Mouse (Mus musculus): ENCODE measurements around the gene C530025M09Rik.

GRCm38 (mm10) chr2:149832301-149832700, 1.3 kb upstream of the C530025M09Rik start:
- TF ChIP-seq CTCF (conservative IDR thresholded peaks at IDR 0.05 in 1 of 2, IDR thresholded peaks at IDR 0.05 in 1 of 2; ENCODE audit: low read depth in 2 of 2, low read length in 2 of 2): no peak
- TF ChIP-seq POLR2A (IDR thresholded peaks at IDR 0.05; ENCODE audit: low read depth, low read length): no peak
- TF ChIP-seq KAT2A (IDR thresholded peaks at IDR 0.05; ENCODE audit: insufficient replicate concordance, low read length): no peak
- TF ChIP-seq ZKSCAN1 (IDR thresholded peaks at IDR 0.05; ENCODE audit: borderline replicate concordance, low read depth, low read length): no peak
- no peak for TF ChIP-seq MAZ (IDR thresholded peaks at IDR 0.05; ENCODE audit: low read depth, low read length)
- no peak for TF ChIP-seq USF1 (IDR thresholded peaks at IDR 0.05; ENCODE audit: low read depth, low read length)
- no peak for TF ChIP-seq EP300 (IDR thresholded peaks at IDR 0.05; ENCODE audit: low read length)
- no peak for TF ChIP-seq MAFK (IDR thresholded peaks at IDR 0.05; ENCODE audit: insufficient replicate concordance, low read length)
- TF ChIP-seq MXI1 (IDR thresholded peaks at IDR 0.05; ENCODE audit: low read depth, low read length): no peak

Measured in CH12.LX (cell line).